Mouse (Mus musculus): ENCODE data around the gene Alkal2. TPM values are rescaled to one million over a fixed set of nuclear protein-coding genes. Genes with fewer than 3 reads are reported as not detected.
A peak's percentile ranks its signal among the peaks of the same experiment; 100 is the strongest.

Gene Alkal2
- polyA plus RNA-seq, 1 experiment: not detected

- Histone ChIP-seq H3K27ac (ENCODE audit: insufficient read depth, low read depth, low read length) (no peak overlapping the region), H3K4me3 (ENCODE audit: insufficient read depth, low read depth, low read length) (peak overlapping the region; percentile 49), H3K4me1 (ENCODE audit: control insufficient read depth, insufficient read depth, low read length) (peaks cover 8% of the 10 kb centered on the region)
- TF ChIP-seq CTCF (IDR thresholded peaks at IDR 0.05; ENCODE audit: insufficient read depth, low read depth, low read length) (no peak), POLR2A (IDR thresholded peaks at IDR 0.05; ENCODE audit: insufficient read depth, low read depth, low read length) (no peak)
- WGBS: 14% methylated on average over 4 of the region's 4 CpGs
Measured at GRCm38 (mm10) chr12:30883592-30883985, 533 bp upstream of the Alkal2 start.

GRCm38 (mm10) chr12:30884622-30885230 is 604 bp downstream of the Alkal2 start:
- no peak for TF ChIP-seq CTCF (IDR thresholded peaks at IDR 0.05; ENCODE audit: insufficient read depth, low read depth, low read length)
- no peak for TF ChIP-seq POLR2A (IDR thresholded peaks at IDR 0.05; ENCODE audit: insufficient read depth, low read depth, low read length)

GRCm38 (mm10) chr12:30885891-30886290 is 1.8 kb downstream of the Alkal2 start:
- 83% methylated on average over 6 of the region's 6 CpGs for WGBS
- peaks cover 8% of the 10 kb centered on the region for H3K4me1 ChIP-seq (ENCODE audit: control insufficient read depth, insufficient read depth, low read length)
- no peak overlapping the region for H3K27ac ChIP-seq (ENCODE audit: insufficient read depth, low read depth, low read length)
- TF ChIP-seq CTCF (IDR thresholded peaks at IDR 0.05; ENCODE audit: insufficient read depth, low read depth, low read length) (no peak), POLR2A (IDR thresholded peaks at IDR 0.05; ENCODE audit: insufficient read depth, low read depth, low read length) (no peak)
- no peak overlapping the region for H3K4me3 ChIP-seq (ENCODE audit: insufficient read depth, low read depth, low read length)

More at GRCm38 (mm10) chr12:30884622-30885230, 604 bp downstream of the Alkal2 start:
- H3K27ac ChIP-seq (ENCODE audit: insufficient read depth, low read depth, low read length): no peak overlapping the region
- peaks cover 8% of the 10 kb centered on the region for H3K4me1 ChIP-seq (ENCODE audit: control insufficient read depth, insufficient read depth, low read length)
- WGBS: 10% methylated on average over 39 of the region's 39 CpGs
- peak overlapping the region; percentile 49 for H3K4me3 ChIP-seq (ENCODE audit: insufficient read depth, low read depth, low read length)

- H3K4me1 ChIP-seq (ENCODE audit: control insufficient read depth, insufficient read depth, low read length): peaks cover 8% of the 10 kb centered on the region
- 87% methylated on average over 4 of the region's 4 CpGs for WGBS
- H3K27ac ChIP-seq (ENCODE audit: insufficient read depth, low read depth, low read length): no peak overlapping the region
- H3K4me3 ChIP-seq (ENCODE audit: insufficient read depth, low read depth, low read length): no peak overlapping the region
- TF ChIP-seq POLR2A (IDR thresholded peaks at IDR 0.05; ENCODE audit: insufficient read depth, low read depth, low read length): no peak
- TF ChIP-seq CTCF (IDR thresholded peaks at IDR 0.05; ENCODE audit: insufficient read depth, low read depth, low read length): no peak
Measured at GRCm38 (mm10) chr12:30888003-30888402, 3.9 kb downstream of the Alkal2 start.

- Histone ChIP-seq H3K27ac (ENCODE audit: insufficient read depth, low read depth, low read length) (no peak overlapping the region), H3K4me3 (ENCODE audit: insufficient read depth, low read depth, low read length) (no peak overlapping the region)
- WGBS: 41% methylated on average over 5 of the region's 5 CpGs
Measured at GRCm38 (mm10) chr12:30890067-30890466, 5.9 kb downstream of the Alkal2 start.

GRCm38 (mm10) chr12:30891438-30891837 is 7.3 kb downstream of the Alkal2 start:
- Histone ChIP-seq H3K27ac (ENCODE audit: insufficient read depth, low read depth, low read length) (no peak overlapping the region), H3K4me3 (ENCODE audit: insufficient read depth, low read depth, low read length) (no peak overlapping the region), H3K4me1 (ENCODE audit: control insufficient read depth, insufficient read depth, low read length) (no peaks in the 10 kb centered on the region)
- WGBS: 82% methylated on average over 7 of the region's 7 CpGs
- no peak for TF ChIP-seq CTCF (IDR thresholded peaks at IDR 0.05; ENCODE audit: insufficient read depth, low read depth, low read length)
- no peak for TF ChIP-seq POLR2A (IDR thresholded peaks at IDR 0.05; ENCODE audit: insufficient read depth, low read depth, low read length)

More at GRCm38 (mm10) chr12:30890067-30890466, 5.9 kb downstream of the Alkal2 start:
- no peaks in the 10 kb centered on the region for H3K4me1 ChIP-seq (ENCODE audit: control insufficient read depth, insufficient read depth, low read length)
- no peak for TF ChIP-seq POLR2A (IDR thresholded peaks at IDR 0.05; ENCODE audit: insufficient read depth, low read depth, low read length)
- TF ChIP-seq CTCF (IDR thresholded peaks at IDR 0.05; ENCODE audit: insufficient read depth, low read depth, low read length): no peak

GRCm38 (mm10) chr12:30897039-30897438 is 12.9 kb downstream of the Alkal2 start:
- no peak for TF ChIP-seq POLR2A (IDR thresholded peaks at IDR 0.05; ENCODE audit: insufficient read depth, low read depth, low read length)
- no peak for TF ChIP-seq CTCF (IDR thresholded peaks at IDR 0.05; ENCODE audit: insufficient read depth, low read depth, low read length)
- WGBS: 97% methylated on average over 4 of the region's 4 CpGs

GRCm38 (mm10) chr12:30908658-30909057 is 24.5 kb downstream of the Alkal2 start:
- H3K4me1 ChIP-seq (ENCODE audit: control insufficient read depth, insufficient read depth, low read length): peaks cover 8% of the 10 kb centered on the region; the same call in 1 of the 2 replicates
- H3K27ac ChIP-seq (ENCODE audit: insufficient read depth, low read depth, low read length): no peak overlapping the region
- 82% methylated on average over 1 of the region's 1 CpGs for WGBS
- TF ChIP-seq CTCF (IDR thresholded peaks at IDR 0.05; ENCODE audit: insufficient read depth, low read depth, low read length) (no peak), POLR2A (IDR thresholded peaks at IDR 0.05; ENCODE audit: insufficient read depth, low read depth, low read length) (no peak)
- H3K4me3 ChIP-seq (ENCODE audit: insufficient read depth, low read depth, low read length): no peak overlapping the region

More at GRCm38 (mm10) chr12:30897039-30897438, 12.9 kb downstream of the Alkal2 start:
- no peak overlapping the region for H3K4me3 ChIP-seq (ENCODE audit: insufficient read depth, low read depth, low read length)
- no peak overlapping the region for H3K27ac ChIP-seq (ENCODE audit: insufficient read depth, low read depth, low read length)
- H3K4me1 ChIP-seq (ENCODE audit: control insufficient read depth, insufficient read depth, low read length): no peaks in the 10 kb centered on the region

- Histone ChIP-seq H3K27ac (ENCODE audit: insufficient read depth, low read depth, low read length) (no peak overlapping the region), H3K4me1 (ENCODE audit: control insufficient read depth, insufficient read depth, low read length) (peaks cover 8% of the 10 kb centered on the region; the same call in 1 of the 2 replicates), H3K4me3 (ENCODE audit: insufficient read depth, low read depth, low read length) (no peak overlapping the region)
- 95% methylated on average over 2 of the region's 2 CpGs for WGBS
- TF ChIP-seq POLR2A (IDR thresholded peaks at IDR 0.05; ENCODE audit: insufficient read depth, low read depth, low read length): no peak
- TF ChIP-seq CTCF (IDR thresholded peaks at IDR 0.05; ENCODE audit: insufficient read depth, low read depth, low read length): no peak
Measured at GRCm38 (mm10) chr12:30909881-30910280, 25.8 kb downstream of the Alkal2 start.
